Mouse (Mus musculus) G1E (cell line): ENCODE measurements around the gene Ptprm.

Experiments used
- CTCF ChIP-seq: IDR thresholded peaks from 2 replicates; pipeline ENCODE4 v1.5.1; 2012; ENCODE audit warnings: low read depth, low read length, inconsistent platforms, mixed read lengths
- GATA1 ChIP-seq: IDR thresholded peaks from 2 replicates; pipeline ENCODE4 v1.6.1; 2012; ENCODE audit warnings: borderline replicate concordance, low read length, inconsistent platforms, mixed read lengths
- GATA2 ChIP-seq: IDR thresholded peaks from 2 replicates; pipeline ENCODE4 v1.6.1; 2012; ENCODE audit warnings: low read depth, low read length, inconsistent platforms, borderline replicate concordance
- POLR2AphosphoS5 ChIP-seq: IDR thresholded peaks from 2 replicates; pipeline ENCODE4 v1.6.1; 2012; ENCODE audit warnings: low read depth, low read length, inconsistent platforms; ENCODE audit not compliant: insufficient replicate concordance

DNA sequence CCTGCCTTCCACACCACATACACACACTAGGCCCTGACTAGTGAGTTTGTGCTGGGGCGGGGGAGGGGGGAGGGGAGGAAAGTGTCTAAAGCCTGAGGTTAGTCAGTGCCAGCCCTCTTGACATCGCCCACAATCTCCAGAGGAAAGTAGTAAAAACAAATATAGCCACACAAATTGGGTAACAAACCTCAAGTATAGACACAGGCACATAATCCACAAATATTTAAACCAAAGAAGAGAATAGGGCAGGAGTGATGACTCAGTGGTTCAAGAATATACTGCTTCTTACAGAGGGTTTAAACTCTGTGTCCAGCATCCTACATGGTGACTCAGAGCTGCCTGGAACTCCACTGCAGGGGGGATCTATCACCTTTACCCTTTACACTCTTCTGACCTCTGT lies 203.8 kb downstream of the Ptprm start:
- no peak for TF ChIP-seq CTCF
- TF ChIP-seq GATA2, result no peak
- TF ChIP-seq GATA1, result no peak
- no peak for TF ChIP-seq POLR2AphosphoS5
